Mouse (Mus musculus): ENCODE results near the gene Ccr4. TPM values are rescaled to one million over a fixed set of nuclear protein-coding genes. Genes with fewer than 3 reads are reported as not detected.

Ccr4 gene
- polyA plus RNA-seq, 1 experiment: 2.6 TPM

- H3K4me1 ChIP-seq (ENCODE audit: control insufficient read depth, insufficient read depth, insufficient read length): no peaks in the 10 kb centered on the region
- H3K36me3 ChIP-seq (ENCODE audit: control insufficient read depth, insufficient read depth, low read length): no peaks in the 10 kb centered on the region
- no peak overlapping the region for H3K27ac ChIP-seq (ENCODE audit: insufficient read depth, low read length)
- TF ChIP-seq POLR2A (IDR thresholded peaks at IDR 0.05; ENCODE audit: low read depth, low read length): no peak
- no peak for TF ChIP-seq CTCF (IDR thresholded peaks at IDR 0.05; ENCODE audit: extremely low read depth, insufficient read depth, insufficient read length, insufficient replicate concordance)
- WGBS: 75% methylated on average over 4 of the region's 4 CpGs
- no peak overlapping the region for H3K4me3 ChIP-seq (ENCODE audit: extremely low read depth, insufficient read depth, insufficient read length)
- H3K27me3 ChIP-seq (ENCODE audit: control insufficient read depth, insufficient read depth, low read length): no peaks in the 10 kb centered on the region
- no peak for DNase-seq (ENCODE audit: low read depth in 1 of 2, low spot score in 2 of 2)
Measured at GRCm38 (mm10) chr9:114533848-114534247, 29.1 kb upstream of the Ccr4 start.

GRCm38 (mm10) chr9:114531276-114531675, 26.6 kb upstream of the Ccr4 start:
- TF ChIP-seq CTCF (IDR thresholded peaks at IDR 0.05; ENCODE audit: extremely low read depth, insufficient read depth, insufficient read length, insufficient replicate concordance): no peak
- no peak for TF ChIP-seq POLR2A (IDR thresholded peaks at IDR 0.05; ENCODE audit: low read depth, low read length)
- Histone ChIP-seq H3K4me1 (ENCODE audit: control insufficient read depth, insufficient read depth, insufficient read length) (peaks cover 5% of the 10 kb centered on the region; the same call in 1 of the 2 replicates), H3K4me3 (ENCODE audit: extremely low read depth, insufficient read depth, insufficient read length) (no peak overlapping the region), H3K27me3 (ENCODE audit: control insufficient read depth, insufficient read depth, low read length) (no peaks in the 10 kb centered on the region), H3K36me3 (ENCODE audit: control insufficient read depth, insufficient read depth, low read length) (no peaks in the 10 kb centered on the region), H3K27ac (ENCODE audit: insufficient read depth, low read length) (no peak overlapping the region)
- DNase-seq (ENCODE audit: low read depth in 1 of 2, low spot score in 2 of 2): no peak
- 87% methylated on average over 11 of the region's 11 CpGs for WGBS

DNA sequence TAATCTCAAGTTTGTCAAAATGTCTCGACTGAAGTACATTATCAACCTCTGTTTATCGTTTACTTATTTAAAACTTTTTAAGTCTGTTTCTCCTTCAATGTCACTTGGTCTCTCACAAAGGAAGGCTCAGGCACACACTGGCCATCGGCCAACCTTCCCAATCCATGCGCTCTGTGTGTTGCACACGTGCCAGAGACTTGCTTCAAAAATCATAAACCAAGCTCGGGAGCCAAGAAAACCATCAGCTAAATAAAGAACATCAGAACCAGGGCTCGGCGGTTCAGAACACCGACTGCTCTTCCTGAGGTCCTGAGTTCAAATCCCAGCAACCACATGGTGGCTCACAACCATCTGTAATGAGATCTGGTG, 23.9 kb upstream of the Ccr4 start:
- 81% methylated on average over 9 of the region's 9 CpGs for WGBS
- DNase-seq (ENCODE audit: low read depth in 1 of 2, low spot score in 2 of 2): no peak
- Histone ChIP-seq H3K4me1 (ENCODE audit: control insufficient read depth, insufficient read depth, insufficient read length) (peaks cover 5% of the 10 kb centered on the region; the same call in 1 of the 2 replicates), H3K4me3 (ENCODE audit: extremely low read depth, insufficient read depth, insufficient read length) (no peak overlapping the region), H3K36me3 (ENCODE audit: control insufficient read depth, insufficient read depth, low read length) (no peaks in the 10 kb centered on the region), H3K27me3 (ENCODE audit: control insufficient read depth, insufficient read depth, low read length) (no peaks in the 10 kb centered on the region), H3K27ac (ENCODE audit: insufficient read depth, low read length) (no peak overlapping the region)
- TF ChIP-seq CTCF (IDR thresholded peaks at IDR 0.05; ENCODE audit: extremely low read depth, insufficient read depth, insufficient read length, insufficient replicate concordance): no peak
- no peak for TF ChIP-seq POLR2A (IDR thresholded peaks at IDR 0.05; ENCODE audit: low read depth, low read length)

GRCm38 (mm10) chr9:114527992-114528679, 23.4 kb upstream of the Ccr4 start:
- no peak for DNase-seq (ENCODE audit: low read depth in 1 of 2, low spot score in 2 of 2)
- no peak for TF ChIP-seq CTCF (IDR thresholded peaks at IDR 0.05; ENCODE audit: extremely low read depth, insufficient read depth, insufficient read length, insufficient replicate concordance)
- no peak for TF ChIP-seq POLR2A (IDR thresholded peaks at IDR 0.05; ENCODE audit: low read depth, low read length)

GRCm38 (mm10) chr9:114527085-114527484, 22.4 kb upstream of the Ccr4 start:
- peaks cover 5% of the 10 kb centered on the region; the same call in 1 of the 2 replicates for H3K4me1 ChIP-seq (ENCODE audit: control insufficient read depth, insufficient read depth, insufficient read length)
- no peak for TF ChIP-seq CTCF (IDR thresholded peaks at IDR 0.05; ENCODE audit: extremely low read depth, insufficient read depth, insufficient read length, insufficient replicate concordance)
- H3K4me3 ChIP-seq (ENCODE audit: extremely low read depth, insufficient read depth, insufficient read length): peak overlapping the region; percentile 12; the same call in 1 of the 2 replicates
- WGBS: 5% methylated on average over 16 of the region's 16 CpGs
- H3K27ac ChIP-seq (ENCODE audit: insufficient read depth, low read length): no peak overlapping the region
- peak in 1 of 2 experiments; percentile 12 for DNase-seq (ENCODE audit: low read depth in 1 of 2, low spot score in 2 of 2)
- H3K36me3 ChIP-seq (ENCODE audit: control insufficient read depth, insufficient read depth, low read length): no peaks in the 10 kb centered on the region
- no peaks in the 10 kb centered on the region for H3K27me3 ChIP-seq (ENCODE audit: control insufficient read depth, insufficient read depth, low read length)

More at GRCm38 (mm10) chr9:114527992-114528679, 23.4 kb upstream of the Ccr4 start:
- H3K4me1 ChIP-seq (ENCODE audit: control insufficient read depth, insufficient read depth, insufficient read length): peaks cover 5% of the 10 kb centered on the region; the same call in 1 of the 2 replicates
- H3K36me3 ChIP-seq (ENCODE audit: control insufficient read depth, insufficient read depth, low read length): no peaks in the 10 kb centered on the region
- no peak overlapping the region for H3K4me3 ChIP-seq (ENCODE audit: extremely low read depth, insufficient read depth, insufficient read length)
- WGBS: 56% methylated on average over 17 of the region's 17 CpGs
- H3K27me3 ChIP-seq (ENCODE audit: control insufficient read depth, insufficient read depth, low read length): no peaks in the 10 kb centered on the region
- H3K27ac ChIP-seq (ENCODE audit: insufficient read depth, low read length): no peak overlapping the region

DNA sequence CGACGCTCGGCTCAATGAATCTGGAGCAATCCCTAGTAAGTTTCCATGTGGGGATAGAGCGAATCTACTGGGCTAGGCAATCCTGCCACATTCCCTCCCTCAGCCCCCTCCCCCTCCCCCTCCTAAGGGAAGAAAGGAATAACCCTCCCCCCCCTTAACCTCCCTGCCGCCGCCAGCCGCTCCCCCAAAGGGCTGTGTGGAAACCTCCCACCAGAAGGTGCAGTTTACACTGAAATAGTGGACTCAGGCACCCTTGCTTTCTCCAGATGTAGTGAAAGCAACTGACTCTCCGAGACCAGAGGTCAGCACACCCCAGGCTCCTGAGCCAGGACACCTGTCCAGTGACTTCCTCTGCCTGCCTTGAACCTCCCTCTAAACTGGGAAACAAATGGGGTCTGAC, 21.9 kb upstream of the Ccr4 start:
- WGBS: 78% methylated on average over 8 of the region's 8 CpGs
- Histone ChIP-seq H3K4me3 (ENCODE audit: extremely low read depth, insufficient read depth, insufficient read length) (no peak overlapping the region), H3K27me3 (ENCODE audit: control insufficient read depth, insufficient read depth, low read length) (no peaks in the 10 kb centered on the region), H3K36me3 (ENCODE audit: control insufficient read depth, insufficient read depth, low read length) (no peaks in the 10 kb centered on the region), H3K4me1 (ENCODE audit: control insufficient read depth, insufficient read depth, insufficient read length) (peaks cover 5% of the 10 kb centered on the region; the same call in 1 of the 2 replicates), H3K27ac (ENCODE audit: insufficient read depth, low read length) (no peak overlapping the region)
- TF ChIP-seq POLR2A (IDR thresholded peaks at IDR 0.05; ENCODE audit: low read depth, low read length) (no peak), CTCF (IDR thresholded peaks at IDR 0.05; ENCODE audit: extremely low read depth, insufficient read depth, insufficient read length, insufficient replicate concordance) (no peak)
- no peak for DNase-seq (ENCODE audit: low read depth in 1 of 2, low spot score in 2 of 2)

DNA sequence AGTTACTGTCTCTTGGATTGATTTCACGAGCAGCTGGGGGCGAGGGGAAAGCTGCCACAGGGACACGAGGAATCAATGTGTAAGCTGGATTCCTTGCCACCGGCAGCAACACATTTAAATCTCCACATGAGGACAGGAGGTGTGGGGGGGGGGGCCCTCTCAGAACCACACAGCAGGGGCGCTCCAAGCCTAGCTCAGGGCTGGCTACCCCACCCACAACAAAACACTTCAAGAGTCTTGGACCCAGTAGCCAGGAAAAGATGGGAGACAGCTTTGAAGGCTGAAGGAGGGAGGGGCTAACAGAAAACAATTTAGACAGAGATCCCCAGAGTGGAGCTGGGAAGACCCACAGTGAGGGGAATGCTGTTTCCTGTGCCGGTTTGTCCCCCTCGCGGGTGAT, 21.2 kb upstream of the Ccr4 start:
- no peak overlapping the region for H3K4me3 ChIP-seq (ENCODE audit: extremely low read depth, insufficient read depth, insufficient read length)
- WGBS: 80% methylated on average over 8 of the region's 8 CpGs
- no peak for TF ChIP-seq POLR2A (IDR thresholded peaks at IDR 0.05; ENCODE audit: low read depth, low read length)
- peaks cover 5% of the 10 kb centered on the region for H3K4me1 ChIP-seq (ENCODE audit: control insufficient read depth, insufficient read depth, insufficient read length)
- H3K27me3 ChIP-seq (ENCODE audit: control insufficient read depth, insufficient read depth, low read length): no peaks in the 10 kb centered on the region
- H3K36me3 ChIP-seq (ENCODE audit: control insufficient read depth, insufficient read depth, low read length): no peaks in the 10 kb centered on the region
- no peak for DNase-seq (ENCODE audit: low read depth in 1 of 2, low spot score in 2 of 2)
- H3K27ac ChIP-seq (ENCODE audit: insufficient read depth, low read length): no peak overlapping the region
